In genomic region chr1:98027959-98028358, GRCm38 (mm10) we compare ENCODE assay signal across 17 mouse cellular contexts.
"Had no signal": no experiment of that assay in that cellular context is flagged by ENCODE, and none has a peak within 500 bp of the region (broad histone marks: within the 10 kb centered on the region; RNA-seq: fewer than 3 reads in every experiment).

No protein-coding gene starts in this region.

- H3K4me3 ChIP-seq: kidney, embryonic 15.5 days; limb, embryonic 12.5 days; midbrain, embryonic 13.5 days; myocyte; neural tube, embryonic 15.5 days had no signal

- H3K9me3 ChIP-seq: kidney, embryonic 15.5 days; midbrain, embryonic 13.5 days; neural tube, embryonic 15.5 days had no signal

- H3K36me3 ChIP-seq: kidney, embryonic 15.5 days; limb, embryonic 12.5 days; midbrain, embryonic 13.5 days; neural tube, embryonic 15.5 days had no signal

- ATAC-seq: intestine, embryonic 16.5 days; lung, postnatal 0 days; midbrain, embryonic 13.5 days had no signal

- H3K27ac ChIP-seq: kidney, embryonic 15.5 days; limb, embryonic 12.5 days; midbrain, embryonic 13.5 days; neural tube, embryonic 15.5 days had no signal

- DNase-seq: kidney, adult 2 months; kidney, postnatal 14 days; layer of hippocampus, adult 9-11 months; layer of hippocampus, postnatal 36 days; lung, adult 2 months; lung, postnatal 36 days; right cerebral cortex, adult 18-20 months; right cerebral cortex, postnatal 25 days; thymus, adult 18-20 months; thymus, postnatal 25 days had no signal

- H3K9ac ChIP-seq: kidney, embryonic 15.5 days; limb, embryonic 12.5 days; midbrain, embryonic 13.5 days; neural tube, embryonic 15.5 days had no signal

- H3K27me3 ChIP-seq: kidney, embryonic 15.5 days; limb, embryonic 12.5 days; midbrain, embryonic 13.5 days; neural tube, embryonic 15.5 days had no signal

- H3K4me2 ChIP-seq: kidney, embryonic 15.5 days; limb, embryonic 12.5 days; midbrain, embryonic 13.5 days; neural tube, embryonic 15.5 days had no signal

- H3K4me1 ChIP-seq: kidney, embryonic 15.5 days; limb, embryonic 12.5 days; midbrain, embryonic 13.5 days; neural tube, embryonic 15.5 days had no signal
